Comparison of ENCODE assay signal across 8 mouse cellular contexts in the genomic region with DNA sequence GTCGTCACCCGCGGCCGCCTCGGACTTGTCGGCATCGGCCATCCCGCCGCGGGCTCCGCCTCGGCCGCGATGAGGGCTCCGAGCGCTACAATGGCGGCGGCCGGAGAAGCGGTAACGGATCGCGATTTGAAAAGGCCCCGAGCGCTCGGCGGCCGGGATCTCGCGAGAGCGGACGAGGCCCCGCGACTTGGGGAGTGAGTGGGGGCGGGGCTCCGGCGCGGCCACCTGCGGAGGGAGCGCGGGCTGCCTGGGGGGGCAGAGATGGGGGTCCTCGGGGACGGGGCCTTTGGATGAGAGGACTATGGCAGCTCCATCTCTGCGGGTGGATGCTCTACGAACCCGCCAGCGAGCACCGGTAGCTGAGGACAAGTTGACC. TPM values are rescaled to one million over a fixed set of nuclear protein-coding genes. Genes with fewer than 3 reads are reported as not detected.
DNase-seq lines count a peak whose midpoint lies in the region; ATAC-seq and TF ChIP-seq lines count a peak whose summit lies in the region.

A gene (minus strand): TSS at position 185 of the 376 bp plus-strand sequence.

- no peaks in the 10 kb centered on the region for H3K36me3 ChIP-seq in forebrain, embryonic 12.5 days (replicated peaks)
- no peaks in the 10 kb centered on the region for H3K36me3 ChIP-seq in heart, postnatal 0 days (replicated peaks; ENCODE audit: control insufficient read depth, insufficient read depth, low read length)
- no peaks in the 10 kb centered on the region for H3K36me3 ChIP-seq in neural tube, embryonic 15.5 days

- WGBS in forebrain, embryonic 12.5 days, result under 1% methylated on average over 28 of the region's 48 CpGs
- 1% methylated on average over 38 of the region's 48 CpGs for WGBS in heart, postnatal 0 days
- WGBS in lung, adult 2 months, result 1% methylated on average over 38 of the region's 48 CpGs
- WGBS in neural tube, embryonic 15.5 days, result under 1% methylated on average over 47 of the region's 48 CpGs

- peak; percentile 73 to 76 for DNase-seq in CD8-positive naive resting alpha-beta T cell, adult 2 months (ENCODE audit: low read depth in 2 of 2, low spot score in 2 of 2)
- DNase-seq in c-Kit-positive CD71-positive TER-119-negative erythroid progenitor cells, embryonic 14.5 days (ENCODE audit: low read depth), result peak; percentile 64
- peak; percentile 77 for DNase-seq in heart, postnatal 0 days (ENCODE audit: low spot score)
- peak; percentile 91 to 94 for DNase-seq in kidney, postnatal 4 days
- DNase-seq in lung, adult 2 months, result peak; percentile 78
- DNase-seq in testis, postnatal 10 days (ENCODE audit: low spot score), result peak; percentile 95

- no peaks in the 10 kb centered on the region for H3K27me3 ChIP-seq in forebrain, embryonic 12.5 days
- H3K27me3 ChIP-seq in heart, postnatal 0 days (ENCODE audit: control insufficient read depth, insufficient read depth, low read length), result no peaks in the 10 kb centered on the region
- H3K27me3 ChIP-seq in neural tube, embryonic 15.5 days (replicated peaks), result no peaks in the 10 kb centered on the region

- H3K4me2 ChIP-seq in forebrain, embryonic 12.5 days, result peak within 1 kb of the TSS; percentile 56
- peak within 1 kb of the TSS; percentile 78 for H3K4me2 ChIP-seq in heart, postnatal 0 days (ENCODE audit: low read depth, low read length)
- H3K4me2 ChIP-seq in neural tube, embryonic 15.5 days, result peak within 1 kb of the TSS; percentile 67

- no peak for TF ChIP-seq CTCF in heart, postnatal 0 days (IDR thresholded peaks at IDR 0.05; ENCODE audit: low read depth)
- no peak for TF ChIP-seq CTCF in lung, adult 2 months (IDR thresholded peaks at IDR 0.05; ENCODE audit: insufficient read depth, low read length)

- H3K4me1 ChIP-seq in forebrain, embryonic 12.5 days, result peaks cover 28% of the 10 kb centered on the region
- H3K4me1 ChIP-seq in heart, postnatal 0 days (ENCODE audit: control insufficient read depth, insufficient read depth), result peaks cover 17% of the 10 kb centered on the region; the same call in 1 of the 2 replicates
- peaks cover 5% of the 10 kb centered on the region for H3K4me1 ChIP-seq in lung, adult 2 months (ENCODE audit: control insufficient read depth, insufficient read depth, low read length)
- H3K4me1 ChIP-seq in neural tube, embryonic 15.5 days, result peaks cover 24% of the 10 kb centered on the region

- peak; percentile 87 for TF ChIP-seq EP300 in heart, postnatal 0 days (IDR thresholded peaks at IDR 0.05; ENCODE audit: low read depth)

- H3K27ac ChIP-seq in forebrain, embryonic 12.5 days, result peak within 1 kb of the TSS; percentile 95
- H3K27ac ChIP-seq in heart, postnatal 0 days (ENCODE audit: low read depth), result peak within 1 kb of the TSS; percentile 77
- peak within 1 kb of the TSS; percentile 90 for H3K27ac ChIP-seq in neural tube, embryonic 15.5 days (replicated peaks)

- H3K9me3 ChIP-seq in forebrain, embryonic 12.5 days, result no peaks in the 10 kb centered on the region
- no peaks in the 10 kb centered on the region for H3K9me3 ChIP-seq in heart, postnatal 0 days (replicated peaks; ENCODE audit: control insufficient read depth, low read length)
- H3K9me3 ChIP-seq in neural tube, embryonic 15.5 days (replicated peaks), result no peaks in the 10 kb centered on the region

- ATAC-seq in forebrain, embryonic 12.5 days (ENCODE audit: low FRiP score), result peak; percentile 85
- peak; percentile 93 for ATAC-seq in heart, postnatal 0 days (ENCODE audit: insufficient read depth, low read depth)
- ATAC-seq in neural tube, embryonic 15.5 days (ENCODE audit: low FRiP score), result peak; percentile 89

- no peak for TF ChIP-seq POLR2A in lung, adult 2 months (IDR thresholded peaks at IDR 0.05; ENCODE audit: borderline replicate concordance, extremely low read depth, low read depth, low read length)

- H3K4me3 ChIP-seq in forebrain, embryonic 12.5 days (replicated peaks), result peak within 1 kb of the TSS; percentile 90
- H3K4me3 ChIP-seq in heart, postnatal 0 days (ENCODE audit: low read depth, low read length), result peak within 1 kb of the TSS; percentile 62
- H3K4me3 ChIP-seq in lung, adult 2 months (replicated peaks; ENCODE audit: extremely low read depth, low read depth, low read length), result peak within 1 kb of the TSS; percentile 68
- H3K4me3 ChIP-seq in neural tube, embryonic 15.5 days (replicated peaks), result peak within 1 kb of the TSS; percentile 62

- peak within 1 kb of the TSS; percentile 99 for H3K9ac ChIP-seq in forebrain, embryonic 12.5 days
- peak within 1 kb of the TSS; percentile 77 for H3K9ac ChIP-seq in heart, postnatal 0 days (replicated peaks; ENCODE audit: low read depth, low read length)
- H3K9ac ChIP-seq in neural tube, embryonic 15.5 days (replicated peaks), result peak within 1 kb of the TSS; percentile 83

RNA-seq across cellular contexts. Expression of the gene that starts here (rescaled TPM):
- 220 and 294 TPM in 2 replicates for polyA plus RNA-seq in forebrain, embryonic 12.5 days (2016; fragmentation: Nextera tagmentation; extraction: Ambion mirVana)
- 14.5 and 15.3 TPM in 2 replicates for total RNA-seq in heart, postnatal 0 days (2014; rRNA removed; ENCODE audit: low replicate concordance)
- polyA plus RNA-seq in heart, postnatal 0 days (2015; fragmentation: Nextera tagmentation; extraction: Ambion mirVana), result 24.3 and 25.9 TPM in 2 replicates
- polyA plus RNA-seq in lung, adult 2 months (2012; rRNA removed), result 8.7 and 9.8 TPM in 2 replicates
- 173 and 195 TPM in 2 replicates for polyA plus RNA-seq in neural tube, embryonic 15.5 days (2015; fragmentation: Nextera tagmentation; extraction: Ambion mirVana)

Comparison
In these comparisons a context has a peak if more than half of its experiments do, and no peak if none do; other contexts are left out.
1. Peak in every context shown above with its lines: DNase-seq, ATAC-seq, H3K4me3 ChIP-seq and H3K27ac ChIP-seq.